Mouse (Mus musculus): ENCODE measurements around the gene Rin2. TPM values are rescaled to one million over a fixed set of nuclear protein-coding genes. Genes with fewer than 3 reads are reported as not detected.

The Rin2 gene
- total RNA-seq, 2 experiments from 2014 or later = 23.5 to 26.6 TPM

- DNase-seq = no peak
These were observed 113.7 kb downstream of the Rin2 start for GRCm38 (mm10) chr2:145788562-145789346.

- no peak for DNase-seq
These were observed 118.7 kb downstream of the Rin2 start for GRCm38 (mm10) chr2:145793702-145794101.

GRCm38 (mm10) chr2:145794318-145794954 is 119.4 kb downstream of the Rin2 start:
- peak; percentile 59 for DNase-seq

GRCm38 (mm10) chr2:145797851-145798250 is 122.8 kb downstream of the Rin2 start:
- DNase-seq = no peak

- DNase-seq = no peak
These were observed 123.9 kb downstream of the Rin2 start for GRCm38 (mm10) chr2:145798954-145799353.

- DNase-seq = no peak
These were observed 126.5 kb downstream of the Rin2 start for GRCm38 (mm10) chr2:145801322-145802052.

GRCm38 (mm10) chr2:145802626-145803025 is 127.6 kb downstream of the Rin2 start:
- no peak for DNase-seq

- DNase-seq = no peak
These were observed 128.9 kb downstream of the Rin2 start for GRCm38 (mm10) chr2:145803822-145804342.

- DNase-seq = no peak
These were observed 129.5 kb downstream of the Rin2 start for GRCm38 (mm10) chr2:145804524-145804923.

GRCm38 (mm10) chr2:145807276-145807675 is 132.3 kb downstream of the Rin2 start:
- no peak for DNase-seq

- DNase-seq = no peak
These were observed 133.2 kb downstream of the Rin2 start for GRCm38 (mm10) chr2:145808251-145808650.

- no peak for DNase-seq
These were observed 133.7 kb downstream of the Rin2 start for GRCm38 (mm10) chr2:145808667-145809066.

GRCm38 (mm10) chr2:145810676-145811075 is 135.7 kb downstream of the Rin2 start:
- no peak for DNase-seq

GRCm38 (mm10) chr2:145812818-145813217 is 137.8 kb downstream of the Rin2 start:
- DNase-seq = no peak

- no peak for DNase-seq
These were observed 142.2 kb downstream of the Rin2 start for GRCm38 (mm10) chr2:145817195-145817594.

GRCm38 (mm10) chr2:145822013-145822782 is 147.2 kb downstream of the Rin2 start:
- DNase-seq = no peak

GRCm38 (mm10) chr2:145822783-145823729 is 148.0 kb downstream of the Rin2 start:
- no peak for DNase-seq

- no peak for DNase-seq
These were observed 149.7 kb downstream of the Rin2 start for GRCm38 (mm10) chr2:145824749-145825148.

GRCm38 (mm10) chr2:145825221-145825620 is 150.2 kb downstream of the Rin2 start:
- no peak for DNase-seq

GRCm38 (mm10) chr2:145827930-145828329 is 152.9 kb downstream of the Rin2 start:
- no peak for DNase-seq

GRCm38 (mm10) chr2:145828603-145829002 is 153.6 kb downstream of the Rin2 start:
- no peak for DNase-seq
